Mouse (Mus musculus): ENCODE data around the gene Hmgb2.
"Not testable (repeated sequence)": the region's sequence is repeated elsewhere in the genome, so short reads cannot be mapped to it uniquely, and the experiment has no call there.

The Hmgb2 gene

GRCm38 (mm10) chr8:57510791-57511315 lies 854 bp upstream of the Hmgb2 start:
- no peak for DNase-seq (ENCODE audit: low spot score)

- no peak for DNase-seq (ENCODE audit: low spot score)
Observed at GRCm38 (mm10) chr8:57512141-57513056, 692 bp downstream of the Hmgb2 start.

DNA sequence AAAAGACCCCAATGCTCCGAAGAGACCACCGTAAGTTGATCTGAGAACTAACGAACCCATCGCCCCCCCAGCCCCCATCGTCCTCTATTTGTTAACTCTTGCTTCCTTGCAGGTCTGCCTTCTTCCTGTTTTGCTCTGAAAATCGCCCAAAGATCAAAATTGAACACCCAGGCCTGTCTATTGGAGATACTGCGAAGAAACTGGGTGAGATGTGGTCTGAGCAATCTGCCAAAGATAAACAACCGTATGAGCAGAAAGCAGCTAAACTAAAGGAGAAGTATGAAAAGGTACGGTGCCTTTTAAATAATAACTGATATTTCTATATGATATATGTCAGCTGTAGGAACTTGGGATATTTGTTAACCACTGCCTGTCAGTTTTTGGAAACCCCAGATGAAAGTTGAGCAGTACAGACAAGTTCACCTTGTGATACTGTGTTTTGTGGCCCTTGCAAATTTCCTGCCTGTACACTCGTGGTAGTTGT lies 1.5 kb downstream of the Hmgb2 start:
- DNase-seq (ENCODE audit: low spot score), result not testable (repeated sequence)

- not testable (repeated sequence) for DNase-seq (ENCODE audit: low spot score)
Observed at GRCm38 (mm10) chr8:57516685-57517084, 5.0 kb downstream of the Hmgb2 start.

DNA sequence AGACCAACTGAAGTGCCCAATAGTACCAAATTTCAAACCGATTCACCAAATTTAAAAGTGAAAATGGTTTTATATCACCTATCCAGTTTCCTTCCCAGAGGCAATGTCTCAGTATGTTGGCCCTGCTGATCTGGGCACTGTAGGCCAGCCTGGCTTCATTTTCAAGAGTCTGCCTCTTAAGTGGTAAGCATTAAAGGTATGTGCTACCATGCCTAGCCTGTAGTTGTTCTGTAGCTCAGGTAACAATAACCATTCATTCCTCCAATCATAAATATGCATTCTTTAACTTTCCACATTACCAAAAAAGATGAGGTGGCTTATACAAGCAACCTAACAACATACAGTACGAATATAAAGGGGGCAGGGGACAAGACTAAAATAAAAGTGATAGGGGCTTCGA lies 6.0 kb downstream of the Hmgb2 start:
- DNase-seq (ENCODE audit: low spot score), result no peak

DNA sequence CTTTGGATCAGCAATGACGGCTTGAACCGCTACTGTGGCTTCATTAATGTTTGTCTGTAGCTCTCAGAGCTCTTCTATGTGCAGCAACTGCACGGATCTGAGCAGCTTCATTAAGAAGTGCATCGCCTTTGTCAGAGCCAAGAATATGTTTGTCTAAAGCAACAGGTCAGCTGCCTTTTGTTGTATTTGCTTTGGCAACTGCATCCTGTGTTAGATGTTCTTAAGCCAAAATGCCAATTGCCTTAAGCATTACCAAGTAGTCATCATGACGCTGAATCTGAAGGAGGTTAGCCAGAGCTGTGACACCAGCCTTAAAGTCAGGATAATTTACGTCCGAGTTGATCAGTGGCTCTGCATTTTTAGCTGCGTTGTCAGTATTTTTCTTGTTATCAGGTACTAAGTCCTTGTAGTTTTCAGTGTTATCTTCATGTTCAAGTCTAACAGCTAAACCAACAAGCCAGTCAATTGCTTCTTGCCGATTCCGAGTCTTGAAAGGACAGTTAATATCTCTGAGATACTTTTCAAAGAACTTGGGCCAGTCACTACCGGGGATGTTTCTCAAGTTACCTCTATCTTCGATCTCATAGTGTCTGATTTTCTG lies 8.6 kb downstream of the Hmgb2 start:
- DNase-seq (ENCODE audit: low spot score), result no peak

DNA sequence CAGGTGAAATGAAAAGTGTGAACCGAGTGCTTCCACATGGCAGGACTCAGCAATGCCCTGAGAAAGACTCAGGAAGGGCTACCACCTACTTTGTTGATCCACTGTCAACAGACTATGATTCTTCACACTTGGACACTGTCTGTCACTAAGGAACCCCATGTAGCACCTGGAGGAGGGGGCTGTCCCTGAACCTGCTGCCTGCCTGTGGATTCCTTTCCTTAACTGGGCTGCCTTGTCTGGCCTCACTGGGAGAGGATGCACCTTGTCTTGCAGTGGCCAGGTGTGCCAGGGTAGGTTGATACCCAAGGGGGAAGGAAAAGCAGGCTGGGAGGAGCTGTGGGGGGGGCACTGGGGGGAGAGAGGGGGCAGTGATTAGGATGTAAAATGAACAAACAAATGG lies 16.3 kb downstream of the Hmgb2 start:
- DNase-seq (ENCODE audit: low spot score), result no peak

DNA sequence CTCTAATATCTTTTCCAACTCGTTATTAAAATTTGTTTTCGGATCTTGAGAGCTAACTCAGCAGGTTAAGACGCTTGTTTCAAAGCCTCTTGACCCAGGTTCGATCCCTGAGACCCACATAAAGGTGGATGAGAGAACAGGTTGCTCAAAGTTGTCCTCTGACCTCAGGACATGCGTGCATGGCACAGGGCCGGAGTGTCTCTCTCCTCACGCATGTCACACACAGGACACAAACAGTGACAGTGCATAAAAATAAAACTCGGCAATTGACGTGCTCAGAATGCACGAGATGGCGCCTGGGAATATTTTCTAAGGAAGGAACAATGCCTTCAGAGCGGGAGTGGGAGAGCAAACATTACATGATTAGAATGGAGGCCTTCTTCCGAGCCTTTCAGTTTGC lies 18.5 kb downstream of the Hmgb2 start:
- no peak for DNase-seq (ENCODE audit: low spot score)

DNA sequence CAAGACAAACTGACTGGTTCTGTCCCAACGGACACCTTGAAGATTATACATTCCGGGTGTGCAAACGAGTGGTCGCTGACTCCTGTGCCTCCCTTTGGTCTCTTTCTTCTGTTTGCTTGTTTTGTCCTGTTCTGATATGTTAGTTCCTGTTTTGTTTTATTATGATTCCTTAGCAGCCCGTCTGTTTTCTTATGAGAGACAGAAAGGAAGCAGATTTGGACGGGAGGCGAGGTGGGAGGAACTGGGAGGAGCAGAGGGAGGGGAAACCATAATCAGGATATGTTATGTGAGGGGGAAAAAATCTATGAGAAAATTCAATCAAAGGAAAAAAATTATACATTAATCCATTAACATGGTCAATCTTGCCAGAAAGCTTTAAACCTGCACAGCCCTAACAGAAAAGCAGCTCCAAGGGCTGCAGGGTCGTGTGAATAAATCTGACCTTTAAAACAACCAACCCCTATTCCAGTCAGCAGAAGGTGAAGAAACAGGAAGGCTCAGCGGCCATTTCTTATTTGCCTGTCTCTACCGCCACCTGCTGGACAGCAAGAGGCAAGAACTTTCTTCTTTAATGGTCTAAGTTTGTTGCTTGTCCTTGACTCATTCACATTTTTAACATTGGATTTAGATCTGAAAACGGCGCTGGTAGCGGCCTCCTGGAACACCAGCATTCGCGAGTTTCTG lies 19.1 kb downstream of the Hmgb2 start:
- no peak for DNase-seq (ENCODE audit: low spot score)

- DNase-seq (ENCODE audit: low spot score), result no peak
Observed at GRCm38 (mm10) chr8:57532223-57532622, 20.5 kb downstream of the Hmgb2 start.

GRCm38 (mm10) chr8:57533106-57533505 lies 21.4 kb downstream of the Hmgb2 start:
- DNase-seq (ENCODE audit: low spot score), result no peak

- no peak for DNase-seq (ENCODE audit: low spot score)
Observed at GRCm38 (mm10) chr8:57534495-57534894, 22.8 kb downstream of the Hmgb2 start.

- DNase-seq (ENCODE audit: low spot score), result no peak
Observed at GRCm38 (mm10) chr8:57536167-57536566, 24.5 kb downstream of the Hmgb2 start.

- DNase-seq (ENCODE audit: low spot score), result no peak
Observed at GRCm38 (mm10) chr8:57538601-57539000, 26.9 kb downstream of the Hmgb2 start.

DNA sequence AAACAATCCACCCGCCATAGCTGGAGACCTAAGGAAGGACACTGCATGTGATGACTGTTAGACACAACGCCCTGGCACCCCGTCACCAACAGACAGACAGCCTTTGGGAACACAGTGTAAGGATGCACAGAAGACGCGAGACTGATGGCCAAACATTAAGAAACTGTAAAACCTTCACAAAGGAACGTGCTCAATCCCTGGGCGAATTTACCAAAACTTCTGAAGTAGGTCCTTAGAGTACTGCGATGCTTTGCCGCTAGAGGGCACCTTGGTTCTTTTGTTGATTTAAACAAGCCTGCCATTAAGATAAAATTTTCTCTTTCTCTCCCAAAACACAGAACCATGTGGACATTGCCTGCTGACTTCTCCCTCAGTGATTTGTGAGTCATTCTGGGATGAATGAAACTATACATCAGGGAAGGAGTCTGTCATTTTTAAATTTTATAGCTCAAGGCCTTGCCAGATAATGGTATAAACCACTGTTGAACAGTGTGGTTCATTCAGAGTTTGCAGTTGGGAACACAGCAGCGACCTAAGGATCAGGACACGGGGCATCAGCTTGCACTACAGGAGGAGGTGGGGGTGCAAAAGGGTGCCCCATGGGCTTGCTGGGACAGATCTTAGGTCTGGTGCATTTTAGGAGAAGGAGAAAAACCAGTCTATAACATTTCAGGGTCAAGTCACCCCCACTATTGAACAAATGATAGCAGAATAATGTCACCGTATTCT lies 28.6 kb downstream of the Hmgb2 start:
- no peak for DNase-seq (ENCODE audit: low spot score)

DNA sequence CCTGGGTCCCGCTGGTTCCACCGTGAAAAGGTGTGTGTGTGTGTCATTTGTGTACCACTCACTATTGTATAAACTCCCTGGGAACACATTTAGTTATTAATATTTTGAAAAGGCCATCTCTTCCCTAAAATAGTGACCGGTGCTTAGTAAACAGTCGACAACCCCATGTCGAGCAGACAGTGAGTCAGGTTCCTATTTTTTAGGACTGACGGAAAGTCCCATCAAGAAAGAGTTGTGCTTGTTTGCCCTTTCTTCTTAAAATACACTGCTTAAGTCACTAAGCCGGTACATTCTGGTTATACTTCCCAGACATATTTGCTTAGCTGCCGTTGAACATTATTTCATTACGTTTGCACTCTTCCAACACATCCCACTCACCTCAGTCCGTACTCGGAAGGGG lies 29.2 kb downstream of the Hmgb2 start:
- DNase-seq (ENCODE audit: low spot score), result no peak

GRCm38 (mm10) chr8:57541405-57541804 lies 29.7 kb downstream of the Hmgb2 start:
- DNase-seq (ENCODE audit: low spot score), result no peak

GRCm38 (mm10) chr8:57546401-57546800 lies 34.7 kb downstream of the Hmgb2 start:
- no peak for DNase-seq (ENCODE audit: low spot score)

- no peak for DNase-seq (ENCODE audit: low spot score)
Observed at GRCm38 (mm10) chr8:57546834-57547233, 35.1 kb downstream of the Hmgb2 start.

- no peak for DNase-seq (ENCODE audit: low spot score)
Observed at GRCm38 (mm10) chr8:57547581-57547980, 35.9 kb downstream of the Hmgb2 start.

DNA sequence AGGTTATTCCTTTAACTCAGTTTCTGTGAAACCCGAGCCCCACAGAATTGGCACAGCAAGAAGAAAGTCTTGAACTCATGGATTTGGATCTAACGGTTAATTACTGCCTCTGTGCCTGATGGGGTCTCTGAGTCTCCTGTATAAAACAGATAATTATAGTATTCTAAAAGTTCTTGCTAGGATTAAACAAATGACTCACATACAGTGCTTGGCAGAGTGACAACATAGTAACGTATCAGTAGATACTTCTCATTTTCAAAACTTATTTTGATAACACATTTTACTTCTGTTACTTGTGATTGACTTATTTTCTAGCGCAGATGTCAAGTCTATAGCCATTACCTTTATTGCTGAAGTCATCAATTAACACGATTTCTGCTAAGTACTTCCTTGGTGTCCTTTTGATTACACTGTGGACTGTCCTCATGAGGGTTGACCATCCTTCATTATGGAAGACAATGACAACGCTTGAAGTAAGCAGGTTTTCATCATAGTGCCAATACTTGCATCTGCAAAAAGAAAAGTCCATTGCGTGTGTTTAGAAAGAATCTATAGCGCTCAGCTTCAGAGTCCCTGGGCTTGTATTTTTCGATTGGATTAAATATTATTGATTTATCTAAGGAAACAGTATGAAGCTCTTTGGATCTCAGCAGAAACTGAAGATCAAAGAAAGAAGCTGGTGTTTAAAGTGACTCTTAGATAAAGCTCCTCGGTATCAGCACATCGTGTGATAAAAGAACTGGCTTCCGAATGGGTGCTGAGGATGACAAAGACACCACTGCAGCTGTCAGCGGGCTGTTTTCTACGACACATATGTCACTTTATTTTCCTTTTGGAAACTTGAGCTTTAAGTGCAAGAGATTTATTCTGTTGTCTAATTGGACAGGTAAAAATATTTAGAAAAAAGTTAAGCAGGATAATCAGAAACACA lies 40.7 kb downstream of the Hmgb2 start:
- no peak for DNase-seq (ENCODE audit: low spot score)
